Mouse (Mus musculus): ENCODE measurements around the gene Tekt3. TPM values are rescaled to one million over a fixed set of nuclear protein-coding genes. Genes with fewer than 3 reads are reported as not detected.
A peak's percentile ranks its signal among the peaks of the same experiment; 100 is the strongest.

Tekt3 gene
- polyA plus RNA-seq, 1 experiment: not detected

DNA sequence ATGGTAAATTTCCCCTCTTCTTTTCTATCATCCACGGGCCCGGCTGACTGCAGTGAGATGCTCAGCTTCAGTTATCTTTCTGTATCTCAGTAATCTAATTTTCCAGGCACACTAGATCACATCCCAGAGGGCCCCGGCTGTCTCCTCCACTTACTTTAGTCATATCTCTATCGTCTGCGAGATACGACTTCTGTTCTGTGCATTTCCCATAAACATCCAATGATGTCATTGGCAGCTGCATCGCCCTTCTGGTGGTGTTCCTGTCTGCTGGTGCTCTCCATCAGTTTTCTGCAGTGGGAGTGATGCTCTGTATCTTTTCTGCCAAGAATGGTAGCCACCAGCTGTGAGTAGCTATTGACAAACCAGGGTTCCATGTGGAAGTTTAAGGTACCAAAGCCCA, 41.8 kb downstream of the Tekt3 start:
- Histone ChIP-seq H3K4me3 (no peak overlapping the region), H3K4me2 (ENCODE audit: low read depth) (no peak overlapping the region), H3K27me3 (ENCODE audit: control insufficient read depth, insufficient read depth, insufficient read length) (no peaks in the 10 kb centered on the region), H3ac (ENCODE audit: control insufficient read depth, insufficient read length) (no peak overlapping the region), H3K36me3 (ENCODE audit: control insufficient read depth, insufficient read depth) (no peaks in the 10 kb centered on the region), H3K79me2 (ENCODE audit: control insufficient read depth, insufficient read depth) (no peaks in the 10 kb centered on the region)
- TF ChIP-seq TCF12 (IDR thresholded peaks at IDR 0.05; ENCODE audit: insufficient read depth, poor library complexity, severe bottlenecking) (no peak), REST (IDR thresholded peaks at IDR 0.05; ENCODE audit: insufficient read depth, insufficient read length) (no peak), MYOD1 (IDR thresholded peaks at IDR 0.05; ENCODE audit: control insufficient read depth in 1 of 3, insufficient read length in 2 of 3, low read depth in 2 of 3) (no peak), SRF (IDR thresholded peaks at IDR 0.05; ENCODE audit: control insufficient read depth, insufficient read length, low read depth) (no peak), MYOG (IDR thresholded peaks at IDR 0.05; ENCODE audit: control insufficient read depth in 1 of 3, insufficient read depth in 1 of 3, insufficient read length in 2 of 3, low read depth in 2 of 3) (no peak), POLR2AphosphoS2 (IDR thresholded peaks at IDR 0.05; ENCODE audit: insufficient read length, low read depth) (no peak), E2F4 (IDR thresholded peaks at IDR 0.05; ENCODE audit: insufficient read depth) (no peak), MAX (IDR thresholded peaks at IDR 0.05; ENCODE audit: low read depth) (no peak), POLR2A (IDR thresholded peaks at IDR 0.05; ENCODE audit: insufficient read length, low read depth) (no peak), USF1 (IDR thresholded peaks at IDR 0.05; ENCODE audit: low read depth) (no peak), CEBPB (IDR thresholded peaks at IDR 0.05; ENCODE audit: insufficient read depth, poor library complexity, severe bottlenecking) (no peak), TCF3 (IDR thresholded peaks at IDR 0.05; ENCODE audit: insufficient read length, low read depth) (no peak)

GRCm38 (mm10) chr11:63104026-63104425, 42.6 kb downstream of the Tekt3 start:
- Histone ChIP-seq H3K4me2 (ENCODE audit: low read depth) (no peak overlapping the region), H3K4me3 (no peak overlapping the region), H3K27me3 (ENCODE audit: control insufficient read depth, insufficient read depth, insufficient read length) (no peaks in the 10 kb centered on the region), H3K36me3 (ENCODE audit: control insufficient read depth, insufficient read depth) (no peaks in the 10 kb centered on the region), H3K79me2 (ENCODE audit: control insufficient read depth, insufficient read depth) (no peaks in the 10 kb centered on the region), H3ac (ENCODE audit: control insufficient read depth, insufficient read length) (no peak overlapping the region)
- TF ChIP-seq MAX (IDR thresholded peaks at IDR 0.05; ENCODE audit: low read depth) (no peak), USF1 (IDR thresholded peaks at IDR 0.05; ENCODE audit: low read depth) (no peak), POLR2A (IDR thresholded peaks at IDR 0.05; ENCODE audit: insufficient read length, low read depth) (no peak), TCF12 (IDR thresholded peaks at IDR 0.05; ENCODE audit: insufficient read depth, poor library complexity, severe bottlenecking) (no peak), CEBPB (IDR thresholded peaks at IDR 0.05; ENCODE audit: insufficient read depth, poor library complexity, severe bottlenecking) (no peak), MYOD1 (IDR thresholded peaks at IDR 0.05; ENCODE audit: control insufficient read depth in 1 of 3, insufficient read length in 2 of 3, low read depth in 2 of 3) (no peak), TCF3 (IDR thresholded peaks at IDR 0.05; ENCODE audit: insufficient read length, low read depth) (no peak), E2F4 (IDR thresholded peaks at IDR 0.05; ENCODE audit: insufficient read depth) (no peak), MYOG (IDR thresholded peaks at IDR 0.05; ENCODE audit: control insufficient read depth in 1 of 3, insufficient read depth in 1 of 3, insufficient read length in 2 of 3, low read depth in 2 of 3) (no peak), SRF (IDR thresholded peaks at IDR 0.05; ENCODE audit: control insufficient read depth, insufficient read length, low read depth) (no peak), REST (IDR thresholded peaks at IDR 0.05; ENCODE audit: insufficient read depth, insufficient read length) (no peak), POLR2AphosphoS2 (IDR thresholded peaks at IDR 0.05; ENCODE audit: insufficient read length, low read depth) (no peak)

GRCm38 (mm10) chr11:63109230-63109775, 47.8 kb downstream of the Tekt3 start:
- Histone ChIP-seq H3K4me3 (no peak overlapping the region), H3K27me3 (ENCODE audit: control insufficient read depth, insufficient read depth, insufficient read length) (no peaks in the 10 kb centered on the region), H3K36me3 (ENCODE audit: control insufficient read depth, insufficient read depth) (no peaks in the 10 kb centered on the region), H3ac (ENCODE audit: control insufficient read depth, insufficient read length) (no peak overlapping the region), H3K79me2 (ENCODE audit: control insufficient read depth, insufficient read depth) (no peaks in the 10 kb centered on the region), H3K4me2 (ENCODE audit: low read depth) (no peak overlapping the region)
- TF ChIP-seq TCF12 (IDR thresholded peaks at IDR 0.05; ENCODE audit: insufficient read depth, poor library complexity, severe bottlenecking) (no peak), E2F4 (IDR thresholded peaks at IDR 0.05; ENCODE audit: insufficient read depth) (no peak), TCF3 (IDR thresholded peaks at IDR 0.05; ENCODE audit: insufficient read length, low read depth) (no peak), CEBPB (IDR thresholded peaks at IDR 0.05; ENCODE audit: insufficient read depth, poor library complexity, severe bottlenecking) (no peak), POLR2AphosphoS2 (IDR thresholded peaks at IDR 0.05; ENCODE audit: insufficient read length, low read depth) (no peak)

- Histone ChIP-seq H3K4me2 (ENCODE audit: low read depth) (no peak overlapping the region), H3K36me3 (ENCODE audit: control insufficient read depth, insufficient read depth) (no peaks in the 10 kb centered on the region), H3K27me3 (ENCODE audit: control insufficient read depth, insufficient read depth, insufficient read length) (no peaks in the 10 kb centered on the region), H3K79me2 (ENCODE audit: control insufficient read depth, insufficient read depth) (no peaks in the 10 kb centered on the region), H3ac (ENCODE audit: control insufficient read depth, insufficient read length) (no peak overlapping the region), H3K4me3 (no peak overlapping the region)
- TF ChIP-seq MYOG (IDR thresholded peaks at IDR 0.05; ENCODE audit: control insufficient read depth in 1 of 3, insufficient read depth in 1 of 3, insufficient read length in 2 of 3, low read depth in 2 of 3): peak in 1 of 3 experiments; percentile 56
- no peak for TF ChIP-seq POLR2A (IDR thresholded peaks at IDR 0.05; ENCODE audit: insufficient read length, low read depth)
- no peak for TF ChIP-seq TCF3 (IDR thresholded peaks at IDR 0.05; ENCODE audit: insufficient read length, low read depth)
- no peak for TF ChIP-seq POLR2AphosphoS2 (IDR thresholded peaks at IDR 0.05; ENCODE audit: insufficient read length, low read depth)
- TF ChIP-seq MYOD1 (IDR thresholded peaks at IDR 0.05; ENCODE audit: control insufficient read depth in 1 of 3, insufficient read length in 2 of 3, low read depth in 2 of 3): peak in 1 of 3 experiments; percentile 60
These were observed 48.9 kb downstream of the Tekt3 start for GRCm38 (mm10) chr11:63110329-63110728.
